Mouse (Mus musculus) myocyte (in vitro differentiated cells): ENCODE measurements at regions not wholly inside any gene's neighbourhood (a gene's known extent, or its start where the extent isn't known, plus 50 kb on each side); places are given as distances from the start of the nearest gene placed in this dataset.

ENCODE experiments used
- CEBPB ChIP-seq: IDR thresholded peaks from 2 replicates; pipeline ENCODE4 v1.6.1; 2011; ENCODE audit warnings: mild to moderate bottlenecking, moderate library complexity; ENCODE audit not compliant: poor library complexity, insufficient read depth, severe bottlenecking
- MAX ChIP-seq: IDR thresholded peaks from one replicate; pipeline ENCODE4 v1.6.1; 2011; ENCODE audit warnings: low read depth, mild to moderate bottlenecking, control low read depth
- MYOD1 ChIP-seq, 3 experiments: IDR thresholded peaks; one replicate each; pipeline ENCODE4 v1.6.1; 2011; ENCODE audit warnings: control low read depth in 2 of 3, low read depth in 2 of 3, mild to moderate bottlenecking in 2 of 3, moderate library complexity in 1 of 3; ENCODE audit not compliant: insufficient read length in 2 of 3, control insufficient read depth in 1 of 3
- POLR2A ChIP-seq: IDR thresholded peaks from one replicate; pipeline ENCODE4 v1.6.1; 2011; ENCODE audit warnings: low read depth, mild to moderate bottlenecking, control low read depth, moderate library complexity; ENCODE audit not compliant: insufficient read length
- POLR2AphosphoS2 ChIP-seq: IDR thresholded peaks from one replicate; pipeline ENCODE4 v1.6.1; 2011; ENCODE audit warnings: low read depth, control low read depth; ENCODE audit not compliant: insufficient read length
- REST ChIP-seq: IDR thresholded peaks from one replicate; pipeline ENCODE4 v1.6.1; 2011; ENCODE audit warnings: mild to moderate bottlenecking, control low read depth, moderate library complexity; ENCODE audit not compliant: insufficient read depth, insufficient read length
- SRF ChIP-seq: IDR thresholded peaks from one replicate; pipeline ENCODE4 v1.6.1; 2011; ENCODE audit warnings: low read depth; ENCODE audit not compliant: control insufficient read depth, insufficient read length
- USF1 ChIP-seq: IDR thresholded peaks from one replicate; pipeline ENCODE4 v1.6.1; 2011; ENCODE audit warnings: low read depth, mild to moderate bottlenecking, control low read depth, moderate library complexity

GRCm38 (mm10) chr9:61158192-61158770 is 213.9 kb upstream of the Tle3 start:
- TF ChIP-seq POLR2A, result no peak
- TF ChIP-seq MAX, result no peak
- no peak for TF ChIP-seq USF1
- no peak for TF ChIP-seq SRF
- TF ChIP-seq POLR2AphosphoS2, result no peak
- no peak for TF ChIP-seq CEBPB
- no peak for TF ChIP-seq MYOD1 (IDR thresholded peaks at IDR 0.05; ENCODE audit: control insufficient read depth in 1 of 3, insufficient read length in 2 of 3, low read depth in 2 of 3)
- TF ChIP-seq REST, result no peak
